Mouse (Mus musculus) thymus, adult 2 months (tissue): ENCODE data around the gene Cabcoco1. TPM values are rescaled to one million over a fixed set of nuclear protein-coding genes. Genes with fewer than 3 reads are reported as not detected.

Experiments
- DNase-seq: peaks from one replicate; pipeline ENCODE4 v3.0.0; 2021
- H3K27ac ChIP-seq: fragments of 200-500 bp; 2 replicates; pipeline ENCODE4 v1.5.1; 2012; ENCODE audit warnings: low read length, control low read depth; ENCODE audit not compliant: control insufficient read depth, insufficient read depth
- H3K27me3 ChIP-seq: fragments of 200-500 bp; 2 replicates; pipeline ENCODE4 v1.6.1; 2012; ENCODE audit warnings: mild to moderate bottlenecking, low read length, moderate library complexity, mixed read lengths; ENCODE audit not compliant: control insufficient read depth, insufficient read depth
- H3K36me3 ChIP-seq: fragments of 200-500 bp; 2 replicates; pipeline ENCODE4 v1.6.1; 2012; ENCODE audit warnings: mild to moderate bottlenecking, low read length, moderate library complexity; ENCODE audit not compliant: control insufficient read depth, insufficient read depth
- H3K4me1 ChIP-seq: fragments of 200-500 bp; replicated peaks from 2 replicates; pipeline ENCODE4 v1.6.1; 2012; ENCODE audit warnings: low read length; ENCODE audit not compliant: control insufficient read depth, insufficient read depth
- H3K4me3 ChIP-seq: fragments of 200-500 bp; 2 replicates; pipeline ENCODE4 v1.5.1; 2012; ENCODE audit warnings: mild to moderate bottlenecking, low read length, control low read depth, moderate library complexity; ENCODE audit not compliant: control insufficient read depth, insufficient read depth
- CTCF ChIP-seq: fragments of 200-500 bp; IDR thresholded peaks from 2 replicates; pipeline ENCODE4 v1.5.1; 2012; ENCODE audit warnings: mild to moderate bottlenecking, control low read depth, low read length, moderate library complexity, borderline replicate concordance; ENCODE audit not compliant: control insufficient read depth, poor library complexity, insufficient read depth; ENCODE audit errors: extremely low read depth
- POLR2A ChIP-seq: fragments of 200-500 bp; IDR thresholded peaks from 2 replicates; pipeline ENCODE4 v1.6.1; 2012; ENCODE audit warnings: mild to moderate bottlenecking, low read length, control low read depth, moderate library complexity; ENCODE audit not compliant: control insufficient read depth, poor library complexity, insufficient read depth; ENCODE audit errors: extremely low read depth
- WGBS: fragments of 180-500 bp; shearing (Covaris S2); methylation state at CpG from one replicate; pipeline ENCODE4 v1.1.7; 2018; 5-methylcytosine and 5-hydroxymethylcytosine counted together
- polyA plus RNA-seq: library from polyadenylated mRNA; depleted of rRNA; stranded (reverse); fragments of >200 nt; gene quantifications from 2 replicates; pipeline ENCODE4 v1.2.3, GENCODE M21; 2012

The Cabcoco1 gene
- polyA plus RNA-seq, 1 experiment = 0.73 TPM

- TF ChIP-seq CTCF (no peak), POLR2A (no peak)
- Histone ChIP-seq H3K27ac (no peak overlapping the region), H3K36me3 (no peaks in the 10 kb centered on the region), H3K4me1 (peaks cover 10% of the 10 kb centered on the region), H3K27me3 (no peaks in the 10 kb centered on the region), H3K4me3 (no peak overlapping the region)
- WGBS = 7% methylated on average over 7 of the region's 7 CpGs
- no peak for DNase-seq
Measured at GRCm38 (mm10) chr10:68541943-68542420, 286 bp upstream of the Cabcoco1 start.

DNA sequence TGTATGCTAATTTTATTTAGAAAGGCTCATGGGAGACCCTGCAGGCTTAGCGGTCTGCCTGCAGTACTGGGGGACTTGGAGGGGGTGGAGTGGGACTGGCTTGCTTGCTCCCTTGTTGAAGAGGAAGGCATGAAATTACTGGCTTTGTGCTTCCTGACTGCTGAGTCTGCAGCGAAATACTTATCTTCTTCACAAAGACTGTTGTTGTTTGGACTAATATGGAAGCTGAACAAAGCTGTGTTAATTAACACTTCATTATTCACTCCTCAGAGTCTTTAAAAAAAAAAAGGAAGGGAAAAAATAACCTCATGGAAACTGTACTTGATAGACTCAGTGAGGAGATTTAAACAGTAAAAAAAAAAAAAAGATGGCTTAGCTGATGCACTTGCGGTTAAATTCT lies 1.1 kb downstream of the Cabcoco1 start:
- Histone ChIP-seq H3K36me3 (no peaks in the 10 kb centered on the region), H3K4me1 (peaks cover 10% of the 10 kb centered on the region), H3K4me3 (no peak overlapping the region), H3K27me3 (no peaks in the 10 kb centered on the region), H3K27ac (no peak overlapping the region)
- WGBS = 50% methylated on average over 3 of the region's 3 CpGs
- DNase-seq = no peak
- no peak for TF ChIP-seq POLR2A
- no peak for TF ChIP-seq CTCF

DNA sequence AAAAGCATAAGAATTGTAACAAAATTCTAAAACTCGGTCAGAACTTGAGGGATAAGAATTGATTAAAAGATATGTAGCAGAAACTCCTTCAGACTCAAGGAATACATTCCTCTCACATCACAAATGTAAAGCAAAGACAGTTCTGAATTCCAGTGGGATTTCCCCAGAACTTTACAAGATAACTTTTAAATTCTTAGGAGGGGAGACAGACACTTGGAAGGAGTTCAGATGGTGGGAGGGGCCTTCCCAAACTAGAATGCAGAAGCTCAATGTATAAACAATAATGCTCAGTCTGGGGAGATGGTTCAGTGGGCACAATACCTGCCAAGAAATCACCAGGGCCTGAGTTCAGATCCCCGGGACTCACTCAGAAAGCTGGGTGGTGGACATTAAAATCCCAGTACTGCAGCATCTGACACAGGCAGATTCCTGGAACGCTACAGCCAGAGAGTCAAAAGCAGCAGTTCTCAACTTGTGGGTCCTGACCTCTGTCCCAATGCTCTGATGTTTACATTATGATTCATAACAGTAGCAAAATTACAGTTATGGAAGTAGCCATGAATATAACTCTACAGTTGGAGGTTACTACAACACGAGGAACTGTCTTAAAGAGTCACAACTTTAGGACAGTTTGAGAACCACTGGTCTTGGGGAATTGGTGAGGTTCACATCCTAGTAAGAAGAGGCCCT lies 4.3 kb downstream of the Cabcoco1 start:
- no peaks in the 10 kb centered on the region for H3K36me3 ChIP-seq
- no peak overlapping the region for H3K27ac ChIP-seq
- TF ChIP-seq POLR2A (no peak), CTCF (no peak)
- WGBS = 89% methylated on average over 4 of the region's 4 CpGs
- peaks cover 9% of the 10 kb centered on the region for H3K4me1 ChIP-seq
- no peak overlapping the region for H3K4me3 ChIP-seq
- DNase-seq = no peak
- no peaks in the 10 kb centered on the region for H3K27me3 ChIP-seq

- Histone ChIP-seq H3K4me3 (no peak overlapping the region), H3K36me3 (no peaks in the 10 kb centered on the region), H3K27me3 (no peaks in the 10 kb centered on the region), H3K27ac (no peak overlapping the region), H3K4me1 (no peaks in the 10 kb centered on the region)
- no peak for DNase-seq
- WGBS = 95% methylated on average over 10 of the region's 10 CpGs
- no peak for TF ChIP-seq POLR2A
- no peak for TF ChIP-seq CTCF
Measured at GRCm38 (mm10) chr10:68529364-68530049, 12.2 kb downstream of the Cabcoco1 start.

GRCm38 (mm10) chr10:68528958-68529357 lies 12.7 kb downstream of the Cabcoco1 start:
- Histone ChIP-seq H3K27ac (no peak overlapping the region), H3K27me3 (no peaks in the 10 kb centered on the region), H3K36me3 (no peaks in the 10 kb centered on the region), H3K4me3 (no peak overlapping the region), H3K4me1 (no peaks in the 10 kb centered on the region)
- no peak for DNase-seq
- no peak for TF ChIP-seq POLR2A
- WGBS = 91% methylated on average over 8 of the region's 8 CpGs

DNA sequence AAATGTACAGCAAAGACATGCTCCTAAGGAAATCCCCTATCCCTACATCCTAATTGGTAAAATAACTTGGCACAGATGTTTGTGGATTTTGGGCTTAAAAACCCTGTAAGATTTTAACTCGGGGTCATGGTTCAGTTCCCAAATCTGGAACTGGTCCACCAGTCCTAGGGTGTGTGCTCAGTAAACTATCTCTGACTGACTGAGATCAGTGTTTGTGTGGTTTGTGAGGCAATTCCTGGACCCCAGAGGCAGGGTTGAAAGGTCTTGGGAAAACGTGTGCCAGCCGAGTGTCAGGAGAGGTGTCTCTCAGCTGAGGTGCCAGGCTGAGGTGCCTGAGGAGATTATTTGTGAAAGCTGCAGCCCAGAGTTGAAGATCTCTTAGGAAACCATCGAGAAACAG lies 19.6 kb downstream of the Cabcoco1 start:
- Histone ChIP-seq H3K27ac (no peak overlapping the region), H3K4me1 (no peaks in the 10 kb centered on the region), H3K27me3 (no peaks in the 10 kb centered on the region), H3K4me3 (no peak overlapping the region), H3K36me3 (no peaks in the 10 kb centered on the region)
- TF ChIP-seq POLR2A (no peak), CTCF (no peak)
- no peak for DNase-seq
- 87% methylated on average over 4 of the region's 4 CpGs for WGBS
